Mouse (Mus musculus) midbrain, embryonic 15.5 days (tissue): ENCODE measurements at regions not wholly inside any gene's neighbourhood (a gene's known extent, or its start where the extent isn't known, plus 50 kb on each side); places are given as distances from the start of the nearest gene placed in this dataset.

Source experiments
- ATAC-seq: fragments of 200-750 bp; cut with Nextera tagmentation; replicated peaks from 2 replicates; pipeline ENCODE4 v1.8.0; 2017; ENCODE audit warnings: moderate TSS enrichment
- H3K27ac ChIP-seq: fragments of 300-500 bp; sonication (generic); 2 replicates; pipeline ENCODE4 v1.5.1; 2015; ENCODE audit warnings: mild to moderate bottlenecking, inconsistent platforms
- H3K27me3 ChIP-seq: fragments of 300-500 bp; sonication (generic); replicated peaks from 2 replicates; pipeline ENCODE4 v1.6.1; 2015; ENCODE audit warnings: inconsistent platforms
- H3K36me3 ChIP-seq: fragments of 300-500 bp; sonication (generic); replicated peaks from 2 replicates; pipeline ENCODE4 v1.6.1; 2015; ENCODE audit warnings: inconsistent platforms
- H3K4me1 ChIP-seq: fragments of 300-500 bp; sonication (generic); 2 replicates; pipeline ENCODE4 v1.6.1; 2015; ENCODE audit warnings: inconsistent platforms
- H3K4me2 ChIP-seq: fragments of 300-500 bp; sonication (generic); 2 replicates; pipeline ENCODE4 v1.6.1; 2015; ENCODE audit warnings: inconsistent platforms, mild to moderate bottlenecking, moderate library complexity
- H3K4me3 ChIP-seq: fragments of 300-500 bp; sonication (generic); 2 replicates; pipeline ENCODE4 v1.5.1; 2015; ENCODE audit warnings: mild to moderate bottlenecking, inconsistent platforms
- H3K9ac ChIP-seq: fragments of 300-500 bp; sonication (generic); 2 replicates; pipeline ENCODE4 v1.6.1; 2015; ENCODE audit warnings: mild to moderate bottlenecking, inconsistent platforms
- H3K9me3 ChIP-seq: fragments of 300-500 bp; sonication (generic); 2 replicates; pipeline ENCODE4 v1.6.1; 2016; ENCODE audit warnings: inconsistent platforms
- WGBS: fragments of 180-500 bp; shearing (Covaris S2); methylation state at CpG from one replicate; pipeline ENCODE4 v1.1.7; 2015; ENCODE audit warnings: mixed read lengths; 5-methylcytosine and 5-hydroxymethylcytosine counted together

- no peaks in the 10 kb centered on the region for H3K27me3 ChIP-seq
- no peak overlapping the region for H3K27ac ChIP-seq
- ATAC-seq = no peak
- H3K9me3 ChIP-seq = no peaks in the 10 kb centered on the region
- 89% methylated on average over 3 of the region's 3 CpGs for WGBS
- H3K4me3 ChIP-seq = no peak overlapping the region
- H3K4me1 ChIP-seq = no peaks in the 10 kb centered on the region
- no peaks in the 10 kb centered on the region for H3K36me3 ChIP-seq
- H3K4me2 ChIP-seq = no peak overlapping the region
- no peak overlapping the region for H3K9ac ChIP-seq
Measured at GRCm38 (mm10) chr2:101491762-101492161, 132.8 kb upstream of the Rag2 start.

GRCm38 (mm10) chr2:101508116-101508515, 116.4 kb upstream of the Rag2 start:
- no peak overlapping the region for H3K4me2 ChIP-seq
- no peaks in the 10 kb centered on the region for H3K27me3 ChIP-seq
- no peak overlapping the region for H3K4me3 ChIP-seq
- 0 out of 2 replicates have a peak, but pooled peaks cover 2% of the 10 kb centered on the region for H3K4me1 ChIP-seq
- H3K9me3 ChIP-seq = no peaks in the 10 kb centered on the region
- H3K27ac ChIP-seq = no peak overlapping the region
- no peak overlapping the region for H3K9ac ChIP-seq
- no peaks in the 10 kb centered on the region for H3K36me3 ChIP-seq
- no peak for ATAC-seq
